Mouse (Mus musculus): ENCODE measurements around the gene Rrp9.

- TF ChIP-seq CTCF (IDR thresholded peaks at IDR 0.05; ENCODE audit: low read depth, low read length) (no peak), POLR2A (IDR thresholded peaks at IDR 0.05; ENCODE audit: insufficient read depth, low read length) (no peak), EP300 (IDR thresholded peaks at IDR 0.05; ENCODE audit: insufficient read depth, low read depth, low read length) (no peak)
Measured at GRCm38 (mm10) chr9:106430015-106430264, 45.8 kb upstream of the Rrp9 start.
